Mouse (Mus musculus) C2C12 (cell line): ENCODE measurements at regions not wholly inside any gene's neighbourhood (a gene's known extent, or its start where the extent isn't known, plus 50 kb on each side); places are given as distances from the start of the nearest gene placed in this dataset.

Source experiments
- CTCF ChIP-seq: IDR thresholded peaks from one replicate; pipeline ENCODE4 v1.5.1; 2011; ENCODE audit not compliant: control insufficient read depth, insufficient read depth, insufficient read length
- MYOG ChIP-seq: IDR thresholded peaks from one replicate; pipeline ENCODE4 v1.6.1; 2011; ENCODE audit not compliant: control insufficient read depth, insufficient read length; ENCODE audit errors: extremely low read depth

- no peak for TF ChIP-seq CTCF
- TF ChIP-seq MYOG = no peak
Observed at GRCm38 (mm10) chr6:147199955-147200354, 64.0 kb downstream of the Pthlh start.
